Mouse (Mus musculus): ENCODE measurements around the gene Ecd. TPM values are rescaled to one million over a fixed set of nuclear protein-coding genes. Genes with fewer than 3 reads are reported as not detected.
"Not testable (repeated sequence)": the region's sequence is repeated elsewhere in the genome, so short reads cannot be mapped to it uniquely, and the experiment has no call there.

Gene Ecd
- total and polyA plus RNA-seq, 3 experiments, result 61.4 to 105 (median 98.3) TPM

DNA sequence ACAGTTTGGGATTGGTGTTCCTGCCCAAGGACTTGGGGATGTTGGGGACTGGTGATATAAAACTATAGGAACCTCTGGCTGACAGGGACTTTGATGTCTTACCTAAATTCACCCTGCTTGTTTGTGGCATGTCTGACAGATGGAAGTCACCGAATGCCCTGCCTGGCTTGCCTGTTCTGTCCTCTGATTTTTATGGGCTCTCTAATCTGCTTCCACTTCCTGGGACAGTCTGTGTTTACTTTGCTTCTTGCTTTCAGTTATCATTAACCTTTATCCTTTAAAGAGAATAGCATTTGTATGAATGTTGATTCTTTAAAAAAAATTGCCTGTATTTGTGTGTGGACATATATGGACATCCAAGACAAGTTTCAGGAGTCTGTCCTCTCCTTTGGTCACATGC lies 32.8 kb downstream of the Ecd start:
- Histone ChIP-seq H3K36me3 (replicated peaks in 1 of 2; ENCODE audit: control insufficient read depth in 1 of 2, insufficient read depth in 1 of 2, low read length in 1 of 2) (peaks cover 31 to 81% of the 10 kb centered on the region in 2 experiments), H3K79me2 (replicated peaks; ENCODE audit: control insufficient read depth, extremely low read depth, insufficient read depth, poor library complexity, severe bottlenecking) (no peaks in the 10 kb centered on the region), H3K27me3 (replicated peaks) (no peaks in the 10 kb centered on the region), H3K27ac (ENCODE audit: insufficient read depth, low read depth) (no peak overlapping the region), H3K9ac (ENCODE audit: insufficient read depth, low read depth) (no peak overlapping the region), H3K4me2 (ENCODE audit: insufficient read depth, low read depth, poor library complexity, severe bottlenecking) (no peak overlapping the region), H3K4me3 (replicated peaks in 1 of 3; ENCODE audit: low read depth in 2 of 3, low read length in 2 of 3, poor library complexity in 1 of 3) (no peak overlapping the region), H3K9me3 (replicated peaks; ENCODE audit: low read length) (no peaks in the 10 kb centered on the region), H3K4me1 (ENCODE audit: control insufficient read depth in 1 of 2, insufficient read depth in 2 of 2) (no peaks in the 10 kb centered on the region)
- TF ChIP-seq JUN (IDR thresholded peaks at IDR 0.05; ENCODE audit: insufficient read depth, low read depth, low read length), result no peak
- no peak for TF ChIP-seq CTCF (conservative IDR thresholded peaks at IDR 0.05 in 1 of 2, IDR thresholded peaks at IDR 0.05 in 1 of 2; ENCODE audit: low read depth in 2 of 2, low read length in 2 of 2)
- TF ChIP-seq MAX (IDR thresholded peaks at IDR 0.05; ENCODE audit: low read length), result no peak
- no peak for TF ChIP-seq CHD1 (IDR thresholded peaks at IDR 0.05; ENCODE audit: low read depth, low read length)
- TF ChIP-seq SIN3A (IDR thresholded peaks at IDR 0.05; ENCODE audit: low read length), result no peak
- no peak for TF ChIP-seq NELFE (IDR thresholded peaks at IDR 0.05; ENCODE audit: low read depth, low read length)
- no peak for TF ChIP-seq POLR2AphosphoS2 (IDR thresholded peaks at IDR 0.05; ENCODE audit: low read depth, low read length)
- no peak for TF ChIP-seq ZMIZ1 (IDR thresholded peaks at IDR 0.05; ENCODE audit: low read depth, low read length)
- TF ChIP-seq MAZ (IDR thresholded peaks at IDR 0.05; ENCODE audit: low read depth, low read length), result no peak
- TF ChIP-seq RCOR1 (conservative IDR thresholded peaks at IDR 0.05; ENCODE audit: low read depth, low read length), result no peak
- in situ Hi-C loops (cut with MboI; ENCODE audit: low pct_ligation_motif_present, low pct_unique_long_range_greater_than_20kb, low sequenced_read_pairs), result no loop called here
- dilution Hi-C loops (cut with MboI; ENCODE audit: extremely low pct_ligation_motif_present, extremely low pct_unique_long_range_greater_than_20kb, low sequenced_read_pairs), result no loop called here
- DNase-seq (ENCODE audit: extremely low read depth), result no peak

DNA sequence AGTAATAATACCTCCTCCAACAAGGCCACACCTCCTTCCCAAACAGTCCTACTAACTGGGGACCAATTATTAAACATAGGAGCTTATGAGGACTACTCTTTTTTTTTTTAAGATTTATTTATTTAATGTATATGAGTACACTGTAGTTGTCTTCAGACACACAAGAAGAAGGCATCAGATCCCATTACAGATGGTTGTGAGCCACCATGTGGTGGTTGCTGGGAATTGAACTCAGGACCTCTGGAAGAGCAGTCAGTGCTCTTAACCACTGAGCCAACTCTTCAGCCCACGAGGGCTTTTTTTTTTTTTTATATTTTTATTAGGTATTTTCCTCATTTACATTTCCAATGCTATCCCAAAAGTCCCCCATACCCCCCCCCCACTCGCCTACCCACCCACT lies 42.8 kb downstream of the Ecd start:
- H3K4me1 ChIP-seq (ENCODE audit: control insufficient read depth in 1 of 2, insufficient read depth in 2 of 2); H3K9me3 ChIP-seq (replicated peaks; ENCODE audit: low read length); dilution Hi-C loops (cut with MboI; ENCODE audit: extremely low pct_ligation_motif_present, extremely low pct_unique_long_range_greater_than_20kb, low sequenced_read_pairs); H3K27me3 ChIP-seq (replicated peaks); DNase-seq (ENCODE audit: extremely low read depth); H3K27ac ChIP-seq (ENCODE audit: insufficient read depth, low read depth); H3K4me2 ChIP-seq (ENCODE audit: insufficient read depth, low read depth, poor library complexity, severe bottlenecking); H3K4me3 ChIP-seq (replicated peaks in 1 of 3; ENCODE audit: low read depth in 2 of 3, low read length in 2 of 3, poor library complexity in 1 of 3); H3K79me2 ChIP-seq (replicated peaks; ENCODE audit: control insufficient read depth, extremely low read depth, insufficient read depth, poor library complexity, severe bottlenecking); H3K9ac ChIP-seq (ENCODE audit: insufficient read depth, low read depth); in situ Hi-C loops (cut with MboI; ENCODE audit: low pct_ligation_motif_present, low pct_unique_long_range_greater_than_20kb, low sequenced_read_pairs): not testable (repeated sequence)
- peaks cover 21 to 53% of the 10 kb centered on the region in 2 experiments for H3K36me3 ChIP-seq (replicated peaks in 1 of 2; ENCODE audit: control insufficient read depth in 1 of 2, insufficient read depth in 1 of 2, low read length in 1 of 2)

DNA sequence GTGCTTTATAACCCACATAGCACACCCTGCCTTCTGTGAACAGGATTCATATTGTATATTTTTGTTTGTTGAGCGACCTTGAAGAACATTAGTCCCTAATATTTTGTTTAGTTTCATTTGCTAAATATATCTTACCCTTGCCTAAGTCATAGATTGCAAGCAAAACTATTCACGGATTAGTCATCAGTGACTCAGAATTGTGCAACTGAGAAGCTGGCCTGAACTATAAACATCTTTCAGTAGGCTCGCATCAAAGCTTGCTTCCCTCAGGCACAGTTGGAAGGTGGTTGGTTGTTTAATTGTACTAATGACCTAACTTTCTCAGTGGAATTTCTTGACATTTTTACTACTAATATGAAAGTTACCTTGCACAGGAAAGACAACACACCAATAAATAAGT lies 49.8 kb downstream of the Ecd start:
- Histone ChIP-seq H3K79me2 (replicated peaks; ENCODE audit: control insufficient read depth, extremely low read depth, insufficient read depth, poor library complexity, severe bottlenecking) (peaks cover 3% of the 10 kb centered on the region; the same call in 1 of the 2 replicates), H3K4me2 (ENCODE audit: insufficient read depth, low read depth, poor library complexity, severe bottlenecking) (no peak overlapping the region), H3K36me3 (replicated peaks in 1 of 2; ENCODE audit: control insufficient read depth in 1 of 2, insufficient read depth in 1 of 2, low read length in 1 of 2) (peaks cover 1 to 8% of the 10 kb centered on the region in 2 experiments), H3K27me3 (replicated peaks) (no peaks in the 10 kb centered on the region), H3K9ac (ENCODE audit: insufficient read depth, low read depth) (no peak overlapping the region), H3K27ac (ENCODE audit: insufficient read depth, low read depth) (no peak overlapping the region), H3K4me1 (ENCODE audit: control insufficient read depth in 1 of 2, insufficient read depth in 2 of 2) (peaks cover 4 to 21% of the 10 kb centered on the region in 2 experiments), H3K4me3 (replicated peaks in 1 of 3; ENCODE audit: low read depth in 2 of 3, low read length in 2 of 3, poor library complexity in 1 of 3) (no peak overlapping the region), H3K9me3 (replicated peaks; ENCODE audit: low read length) (no peaks in the 10 kb centered on the region)
- dilution Hi-C loops (cut with MboI; ENCODE audit: extremely low pct_ligation_motif_present, extremely low pct_unique_long_range_greater_than_20kb, low sequenced_read_pairs), result no loop called here
- in situ Hi-C loops (cut with MboI; ENCODE audit: low pct_ligation_motif_present, low pct_unique_long_range_greater_than_20kb, low sequenced_read_pairs), result no loop called here
- TF ChIP-seq POLR2AphosphoS2 (IDR thresholded peaks at IDR 0.05; ENCODE audit: low read depth, low read length) (no peak), CHD2 (IDR thresholded peaks at IDR 0.05; ENCODE audit: low read length) (no peak), MAFK (IDR thresholded peaks at IDR 0.05; ENCODE audit: insufficient replicate concordance, low read length) (no peak), ZMIZ1 (IDR thresholded peaks at IDR 0.05; ENCODE audit: low read depth, low read length) (no peak), MYC (IDR thresholded peaks at IDR 0.05; ENCODE audit: low read depth, low read length) (no peak), MAX (IDR thresholded peaks at IDR 0.05; ENCODE audit: low read length) (no peak), E2F4 (IDR thresholded peaks at IDR 0.05; ENCODE audit: insufficient replicate concordance, low read depth, low read length) (no peak), KAT2A (IDR thresholded peaks at IDR 0.05; ENCODE audit: insufficient replicate concordance, low read length) (no peak), EP300 (IDR thresholded peaks at IDR 0.05; ENCODE audit: low read length) (peak; percentile 28), MEF2A (IDR thresholded peaks at IDR 0.05; ENCODE audit: borderline replicate concordance, low read depth, low read length) (0 out of 2 replicates have a peak, but pooled peaks have one; percentile 42), PAX5 (IDR thresholded peaks at IDR 0.05; ENCODE audit: low read length) (no peak), TBP (conservative IDR thresholded peaks at IDR 0.05; ENCODE audit: low read depth, low read length) (no peak), ZNF384 (IDR thresholded peaks at IDR 0.05; ENCODE audit: low read depth, low read length) (no peak), TCF12 (IDR thresholded peaks at IDR 0.05; ENCODE audit: low read depth, low read length) (no peak)
- no peak for DNase-seq (ENCODE audit: extremely low read depth)

All from CH12.LX (cell line).